1 mouse cellular context compared by ENCODE assay signal in the genomic region with DNA sequence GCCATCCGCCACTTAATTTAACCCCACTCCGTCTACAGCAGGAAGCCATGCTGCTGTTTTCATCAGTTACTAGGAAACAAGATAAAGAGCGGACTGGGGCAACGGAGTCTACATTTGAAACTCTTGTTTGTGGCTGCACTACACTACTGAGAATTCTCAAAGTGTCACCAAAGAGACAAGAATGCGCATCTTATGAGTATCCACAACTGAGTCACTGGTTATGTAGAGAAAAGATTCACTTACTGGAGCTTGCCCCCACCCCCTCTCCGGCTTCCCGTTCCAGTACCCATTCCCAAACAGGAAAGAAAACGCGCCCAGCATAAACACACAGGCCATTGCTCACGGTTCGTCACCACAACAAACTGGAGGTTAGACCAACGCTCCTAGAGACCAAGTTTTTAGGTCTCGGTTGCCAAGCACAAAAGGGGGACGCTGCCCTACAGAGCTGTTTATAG.
A peak's percentile ranks its signal among the peaks of the same experiment; 100 is the strongest.
TF ChIP-seq lines count a peak whose summit lies in the region.

No protein-coding gene starts in this region.

TF ChIP-seq in MEL, 35 proteins besides CTCF, POLR2A, EP300 and RAD21:
- no peak for TF ChIP-seq TBP (IDR thresholded peaks at IDR 0.05; ENCODE audit: low read depth, low read length)
- no peak for TF ChIP-seq MYB (IDR thresholded peaks at IDR 0.05; ENCODE audit: low read depth, low read length)
- TF ChIP-seq JUND (IDR thresholded peaks at IDR 0.05; ENCODE audit: low read depth, low read length): no peak
- no peak for TF ChIP-seq NELFE (IDR thresholded peaks at IDR 0.05; ENCODE audit: low read depth, low read length)
- peak; percentile 82 for TF ChIP-seq MXI1 (IDR thresholded peaks at IDR 0.05; ENCODE audit: low read depth, low read length)
- no peak for TF ChIP-seq USF2 (IDR thresholded peaks at IDR 0.05; ENCODE audit: borderline replicate concordance in 1 of 2, insufficient read depth in 1 of 2, low read depth in 1 of 2, low read length in 2 of 2)
- TF ChIP-seq E2F4 (IDR thresholded peaks at IDR 0.05; ENCODE audit: borderline replicate concordance, low read depth, low read length): no peak
- TF ChIP-seq ETS1 (IDR thresholded peaks at IDR 0.05; ENCODE audit: low read depth, low read length): 0 out of 2 replicates have a peak, but pooled peaks have one; percentile 8
- TF ChIP-seq GATA1 (IDR thresholded peaks at IDR 0.05; ENCODE audit: low read depth, low read length): peak; percentile 65
- no peak for TF ChIP-seq ZC3H11A (IDR thresholded peaks at IDR 0.05; ENCODE audit: low read depth, low read length)
- peak; percentile 88 for TF ChIP-seq SIN3A (IDR thresholded peaks at IDR 0.05; ENCODE audit: low read length)
- TF ChIP-seq NRF1 (IDR thresholded peaks at IDR 0.05; ENCODE audit: insufficient read depth, low read depth, low read length, poor library complexity, severe bottlenecking): no peak
- TF ChIP-seq MYC (IDR thresholded peaks at IDR 0.05; ENCODE audit: low read depth, low read length): no peak
- no peak; the same call in 1 of the 2 replicates for TF ChIP-seq HCFC1 (IDR thresholded peaks at IDR 0.05; ENCODE audit: low read depth, low read length)
- TF ChIP-seq GABPA (IDR thresholded peaks at IDR 0.05; ENCODE audit: low read depth, low read length): 0 out of 2 replicates have a peak, but pooled peaks have one; percentile 27
- TF ChIP-seq KAT2A (conservative IDR thresholded peaks at IDR 0.05; ENCODE audit: low read depth, low read length): no peak
- TF ChIP-seq MEF2A (IDR thresholded peaks at IDR 0.05; ENCODE audit: extremely low read depth, insufficient replicate concordance, low read depth, low read length, poor library complexity, severe bottlenecking): no peak
- TF ChIP-seq TAL1 (IDR thresholded peaks at IDR 0.05; ENCODE audit: low read length): no peak
- no peak for TF ChIP-seq POLR2AphosphoS2 (IDR thresholded peaks at IDR 0.05; ENCODE audit: low read length)
- no peak for TF ChIP-seq USF1 (IDR thresholded peaks at IDR 0.05; ENCODE audit: low read depth, low read length)
- TF ChIP-seq MAZ (IDR thresholded peaks at IDR 0.05; ENCODE audit: low read depth, low read length): no peak
- TF ChIP-seq SMC3 (IDR thresholded peaks at IDR 0.05; ENCODE audit: low read depth, low read length): no peak
- TF ChIP-seq ZKSCAN1 (IDR thresholded peaks at IDR 0.05; ENCODE audit: low read depth, low read length): no peak
- TF ChIP-seq ZMIZ1 (IDR thresholded peaks at IDR 0.05; ENCODE audit: low read depth, low read length): no peak
- 0 out of 2 replicates have a peak, but pooled peaks have one; percentile 13 for TF ChIP-seq UBTF (IDR thresholded peaks at IDR 0.05; ENCODE audit: borderline replicate concordance, insufficient read depth, low read depth, low read length)
- TF ChIP-seq ELF1 (IDR thresholded peaks at IDR 0.05; ENCODE audit: low read depth, low read length): peak; percentile 39; the same call in 1 of the 2 replicates
- peak; percentile 47; the same call in 1 of the 2 replicates for TF ChIP-seq MAX (IDR thresholded peaks at IDR 0.05; ENCODE audit: low read length)
